Mouse (Mus musculus) liver, embryonic 11.5 days (tissue): ENCODE data around the gene Olfr135. TPM values are rescaled to one million over a fixed set of nuclear protein-coding genes. Genes with fewer than 3 reads are reported as not detected.

Experiments used
- ATAC-seq: fragments of 200-750 bp; cut with Nextera tagmentation; replicated peaks from 2 replicates; pipeline ENCODE4 v1.8.0; 2017; ENCODE audit warnings: moderate number of reproducible peaks, mild to moderate bottlenecking, moderate TSS enrichment, moderate library complexity; ENCODE audit not compliant: low FRiP score
- DNase-seq: peaks from one replicate; pipeline ENCODE4 v3.0.0-alpha.2; 2017; ENCODE audit warnings: low spot score
- H3K27ac ChIP-seq: fragments of 300-500 bp; sonication (generic); 2 replicates; pipeline ENCODE4 v1.5.1; 2014; ENCODE audit warnings: mild to moderate bottlenecking, low read depth, low read length, control low read depth
- H3K27me3 ChIP-seq: fragments of 300-500 bp; sonication (generic); replicated peaks from 2 replicates; pipeline ENCODE4 v1.6.1; 2014; ENCODE audit warnings: low read length, mixed read lengths; ENCODE audit not compliant: control insufficient read depth, insufficient read depth
- H3K36me3 ChIP-seq: fragments of 300-500 bp; sonication (generic); 2 replicates; pipeline ENCODE4 v1.6.1; 2014; ENCODE audit warnings: mild to moderate bottlenecking, low read length, moderate library complexity, mixed read lengths; ENCODE audit not compliant: control insufficient read depth, insufficient read depth
- H3K4me1 ChIP-seq: fragments of 300-500 bp; sonication (generic); replicated peaks from 2 replicates; pipeline ENCODE4 v1.6.1; 2014; ENCODE audit warnings: low read length, mixed read lengths; ENCODE audit not compliant: control insufficient read depth, insufficient read depth
- H3K4me2 ChIP-seq: fragments of 300-500 bp; sonication (generic); 2 replicates; pipeline ENCODE4 v1.6.1; 2014; ENCODE audit warnings: mild to moderate bottlenecking, control low read depth, moderate library complexity
- H3K4me3 ChIP-seq: fragments of 300-500 bp; sonication (generic); 2 replicates; pipeline ENCODE4 v1.5.1; 2014; ENCODE audit warnings: low read depth, low read length, control low read depth
- H3K9ac ChIP-seq: fragments of 300-500 bp; sonication (generic); 2 replicates; pipeline ENCODE4 v1.6.1; 2014; ENCODE audit warnings: low read depth, low read length, control low read depth
- H3K9me3 ChIP-seq: fragments of 300-500 bp; sonication (generic); 2 replicates; pipeline ENCODE4 v1.6.1; 2016; ENCODE audit warnings: low read length, inconsistent platforms, mixed read lengths; ENCODE audit not compliant: control insufficient read depth
- WGBS: fragments of 180-500 bp; shearing (Covaris S2); extraction: QIAGEN DNeasy Blood & Tissue Kit; methylation state at CpG from one replicate; pipeline ENCODE4 v1.1.7; 2014; 5-methylcytosine and 5-hydroxymethylcytosine counted together
- polyA plus RNA-seq: library from polyadenylated mRNA; unstranded; fragments of >200 nt; fragmentation: Nextera tagmentation; extraction: Ambion mirVana; gene quantifications from 2 replicates; pipeline ENCODE4 v1.2.1, GENCODE M21; 2014

Gene Olfr135
- not detected in 2 replicates for polyA plus RNA-seq

- H3K4me2 ChIP-seq, result no peak within 1 kb of the TSS
- DNase-seq (no peak), ATAC-seq (no peak)
- no peaks in the 10 kb centered on the region for H3K9me3 ChIP-seq
- H3K27ac ChIP-seq, result no peak within 1 kb of the TSS
- WGBS, result 88% methylated on average over 1 of the region's 1 CpGs
- no peaks in the 10 kb centered on the region for H3K4me1 ChIP-seq
- no peaks in the 10 kb centered on the region for H3K27me3 ChIP-seq
- H3K36me3 ChIP-seq, result no peaks in the 10 kb centered on the region
- no peak within 1 kb of the TSS for H3K9ac ChIP-seq
- H3K4me3 ChIP-seq, result no peak within 1 kb of the TSS
These were observed at the start of gene Olfr135 for GRCm38 (mm10) chr17:38204035-38204434. TSS of gene Olfr135 (plus strand) at chr17:38204335.

- WGBS, result 70% methylated on average over 3 of the region's 3 CpGs
These were observed 33.0 kb upstream of the Olfr135 start, which contains the start of gene Olfr134 for GRCm38 (mm10) chr17:38171088-38171487. TSS of gene Olfr134 (plus strand) at chr17:38171388.

More at GRCm38 (mm10) chr17:38171088-38171487, 33.0 kb upstream of the Olfr135 start, which contains the start of gene Olfr134:
- ATAC-seq, result no peak
- no peak within 1 kb of the TSS for H3K4me2 ChIP-seq
- no peak within 1 kb of the TSS for H3K9ac ChIP-seq
- no peaks in the 10 kb centered on the region; the same call in 1 of the 2 replicates for H3K9me3 ChIP-seq
- no peaks in the 10 kb centered on the region for H3K4me1 ChIP-seq
- no peaks in the 10 kb centered on the region for H3K27me3 ChIP-seq
- no peak for DNase-seq
- no peaks in the 10 kb centered on the region for H3K36me3 ChIP-seq
- no peak within 1 kb of the TSS for H3K27ac ChIP-seq
- no peak within 1 kb of the TSS for H3K4me3 ChIP-seq

Other genes starting within 250 kb of the Olfr135 start
- not detected in 2 replicates for gene Olfr129, start 144.3 kb upstream of the Olfr135 start, polyA plus RNA-seq
- gene Olfr130, start 140.4 kb upstream of the Olfr135 start, polyA plus RNA-seq, result not detected in 2 replicates
- not detected in 2 replicates for gene Olfr131, start 115.6 kb upstream of the Olfr135 start, polyA plus RNA-seq
- not detected in 2 replicates for gene Olfr132, start 69.8 kb upstream of the Olfr135 start, polyA plus RNA-seq
- not detected in 2 replicates for gene Olfr133, start 59.1 kb upstream of the Olfr135 start, polyA plus RNA-seq
- gene Olfr134, start 32.9 kb upstream of the Olfr135 start, polyA plus RNA-seq, result not detected in 2 replicates
- not detected in 2 replicates for gene Olfr138, start 56.7 kb downstream of the Olfr135 start, polyA plus RNA-seq
- gene Olfr137, start 103.2 kb downstream of the Olfr135 start, polyA plus RNA-seq, result not detected in 2 replicates
- not detected in 2 replicates for gene Olfr136, start 125.5 kb downstream of the Olfr135 start, polyA plus RNA-seq
- not detected in 2 replicates for gene Esp36, start 215.8 kb downstream of the Olfr135 start, polyA plus RNA-seq